Mouse (Mus musculus) erythroblast, embryonic 14.5 days (primary cell): ENCODE data around the gene Emx2. TPM values are rescaled to one million over a fixed set of nuclear protein-coding genes. Genes with fewer than 3 reads are reported as not detected.

Experiments used
- H3K27me3 ChIP-seq: 2 replicates; pipeline ENCODE4 v1.6.1; 2012; ENCODE audit warnings: inconsistent platforms; ENCODE audit not compliant: control insufficient read depth
- H3K36me3 ChIP-seq: 2 replicates; pipeline ENCODE4 v1.6.1; 2012; ENCODE audit warnings: mild to moderate bottlenecking, inconsistent platforms; ENCODE audit not compliant: control insufficient read depth
- H3K4me1 ChIP-seq: 2 replicates; pipeline ENCODE4 v1.6.1; 2012; ENCODE audit warnings: inconsistent platforms; ENCODE audit not compliant: control insufficient read depth
- H3K4me3 ChIP-seq: replicated peaks from 2 replicates; pipeline ENCODE3; 2012; ENCODE audit warnings: moderate library complexity, mild to moderate bottlenecking, inconsistent platforms
- H3K9me3 ChIP-seq: 2 replicates; pipeline ENCODE4 v1.6.1; 2012; ENCODE audit warnings: low read length, inconsistent platforms, mixed read lengths; ENCODE audit not compliant: control insufficient read depth
- GATA1 ChIP-seq: IDR thresholded peaks from 2 replicates; pipeline ENCODE4 v1.6.1; 2012; ENCODE audit warnings: low read length, inconsistent platforms, mixed read lengths
- TAL1 ChIP-seq: IDR thresholded peaks from 3 replicates; pipeline ENCODE4 v1.6.1; 2012; ENCODE audit warnings: low read length, inconsistent platforms, mixed read lengths
- polyA plus RNA-seq: library from polyadenylated mRNA; stranded (reverse); fragments of >175 nt; gene quantifications from 2 replicates; pipeline ENCODE4 v1.2.3, GENCODE M21; 2012

Gene Emx2
- not detected in 2 replicates for polyA plus RNA-seq

DNA sequence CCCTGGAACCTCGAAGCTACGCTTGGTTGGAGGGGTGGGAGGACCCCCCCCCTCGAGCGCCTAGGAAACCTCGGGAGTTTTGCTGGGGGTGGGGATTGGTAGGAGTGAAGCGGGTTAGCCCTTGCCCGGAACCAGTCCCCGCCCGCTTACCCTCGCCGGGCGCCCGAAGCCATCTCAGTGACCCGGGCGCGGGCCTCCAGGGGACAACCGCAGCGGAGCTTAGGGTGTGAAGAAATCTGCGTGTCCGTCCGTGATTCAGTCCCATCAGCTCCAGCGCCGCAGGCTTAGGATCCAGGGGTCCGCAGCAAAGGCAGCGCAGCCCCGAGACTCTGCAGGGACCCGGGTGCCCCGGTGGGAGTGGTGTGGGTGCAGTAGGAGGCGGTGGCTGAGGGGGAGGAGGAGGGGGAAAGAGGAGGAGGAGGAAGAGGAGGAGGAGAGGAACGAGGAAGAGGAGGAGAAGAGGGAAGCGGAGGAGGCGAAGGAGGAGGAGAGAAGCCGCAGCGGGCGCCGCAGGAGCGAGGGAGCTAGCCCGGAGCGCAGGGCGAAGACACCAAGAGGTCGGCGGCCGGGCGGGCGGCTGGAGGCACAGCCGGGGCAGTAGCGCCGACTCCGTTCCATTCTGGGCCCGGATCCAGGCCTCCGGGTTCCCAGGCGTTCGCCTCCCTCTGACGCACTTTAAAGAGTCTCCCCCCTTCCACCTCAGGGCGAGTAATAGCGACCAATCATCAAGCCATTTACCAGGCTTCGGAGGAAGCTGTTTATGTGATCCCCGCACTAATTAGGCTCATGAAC lies at the start of gene Emx2:
Emx2 (plus strand) TSS at position 422 of the 792 bp plus-strand sequence.
- TF ChIP-seq GATA1 (no peak), TAL1 (no peak)
- Histone ChIP-seq H3K9me3 (peaks cover 2% of the 10 kb centered on the region; the same call in 1 of the 2 replicates), H3K4me3 (no peak within 1 kb of the TSS), H3K27me3 (peaks cover 100% of the 10 kb centered on the region), H3K4me1 (no peaks in the 10 kb centered on the region), H3K36me3 (no peaks in the 10 kb centered on the region)

DNA sequence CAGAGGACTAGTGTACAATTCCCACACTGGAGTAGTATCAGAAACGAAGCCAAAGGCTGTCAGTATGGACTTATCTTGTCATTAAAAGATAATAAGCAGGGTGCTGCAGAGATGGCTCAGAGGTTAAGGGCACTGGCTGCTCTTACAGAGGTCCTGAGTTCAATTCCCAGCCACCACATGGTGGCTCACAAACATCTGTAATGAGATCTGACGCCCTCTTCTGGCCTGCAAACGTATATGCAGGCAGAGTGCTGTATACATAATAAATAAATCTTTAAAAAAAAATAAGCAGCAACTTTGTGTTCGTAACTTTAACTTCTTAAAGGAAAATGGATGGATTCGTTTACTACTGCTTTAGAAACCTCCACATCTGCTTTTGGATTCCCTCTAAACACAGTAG lies 44.0 kb upstream of the Emx2 start:
- peaks cover 3% of the 10 kb centered on the region for H3K27me3 ChIP-seq
- H3K36me3 ChIP-seq: no peaks in the 10 kb centered on the region
- no peaks in the 10 kb centered on the region for H3K9me3 ChIP-seq
- no peak for TF ChIP-seq TAL1
- TF ChIP-seq GATA1: no peak
- no peak overlapping the region for H3K4me3 ChIP-seq
- H3K4me1 ChIP-seq: no peaks in the 10 kb centered on the region

DNA sequence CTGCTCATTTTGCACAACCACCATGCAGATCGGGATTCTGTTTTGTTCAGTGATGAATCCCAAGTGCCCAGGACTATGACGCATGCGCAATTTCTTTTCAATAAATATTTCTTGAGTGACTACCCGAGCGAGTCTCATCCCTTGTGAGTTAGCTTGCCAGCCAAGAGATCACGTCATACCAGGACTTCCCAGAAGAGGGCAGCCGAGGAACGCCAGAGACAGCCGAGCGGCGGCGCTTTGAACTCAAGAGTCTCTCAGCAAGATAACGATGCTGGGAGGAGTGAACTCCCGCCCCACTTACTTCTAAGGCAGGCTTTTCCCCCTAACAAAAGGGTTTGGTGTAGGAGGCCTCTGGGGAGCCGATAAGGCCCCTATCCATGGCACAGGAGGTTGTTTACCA lies 40.1 kb upstream of the Emx2 start:
- Histone ChIP-seq H3K9me3 (no peaks in the 10 kb centered on the region), H3K36me3 (no peaks in the 10 kb centered on the region), H3K4me3 (no peak overlapping the region), H3K27me3 (peaks cover 6% of the 10 kb centered on the region; the same call in 1 of the 2 replicates), H3K4me1 (no peaks in the 10 kb centered on the region)
- no peak for TF ChIP-seq GATA1
- TF ChIP-seq TAL1: no peak

DNA sequence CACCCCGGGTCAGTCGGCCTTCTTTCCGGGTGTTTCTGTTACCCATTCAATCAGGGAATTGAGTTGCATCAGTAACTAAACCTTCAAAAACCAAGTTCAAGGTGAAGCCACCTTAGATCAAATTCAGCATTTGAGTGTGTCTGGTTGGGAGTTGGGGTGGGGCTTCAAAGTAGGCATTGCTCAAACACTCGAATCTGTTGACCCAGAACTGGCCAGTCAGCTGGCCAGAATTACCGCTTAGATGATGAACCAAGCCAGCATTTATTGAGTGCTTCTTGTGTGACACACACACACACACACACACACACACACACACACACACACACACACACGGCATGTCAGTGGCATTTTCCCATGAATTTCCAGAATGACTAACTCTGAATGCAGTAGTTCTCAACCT lies 39.5 kb upstream of the Emx2 start:
- H3K9me3 ChIP-seq: no peaks in the 10 kb centered on the region
- H3K36me3 ChIP-seq: no peaks in the 10 kb centered on the region
- no peak for TF ChIP-seq GATA1
- TF ChIP-seq TAL1: no peak
- no peak overlapping the region for H3K4me3 ChIP-seq
- H3K4me1 ChIP-seq: no peaks in the 10 kb centered on the region
- H3K27me3 ChIP-seq: peaks cover 6% of the 10 kb centered on the region; the same call in 1 of the 2 replicates

DNA sequence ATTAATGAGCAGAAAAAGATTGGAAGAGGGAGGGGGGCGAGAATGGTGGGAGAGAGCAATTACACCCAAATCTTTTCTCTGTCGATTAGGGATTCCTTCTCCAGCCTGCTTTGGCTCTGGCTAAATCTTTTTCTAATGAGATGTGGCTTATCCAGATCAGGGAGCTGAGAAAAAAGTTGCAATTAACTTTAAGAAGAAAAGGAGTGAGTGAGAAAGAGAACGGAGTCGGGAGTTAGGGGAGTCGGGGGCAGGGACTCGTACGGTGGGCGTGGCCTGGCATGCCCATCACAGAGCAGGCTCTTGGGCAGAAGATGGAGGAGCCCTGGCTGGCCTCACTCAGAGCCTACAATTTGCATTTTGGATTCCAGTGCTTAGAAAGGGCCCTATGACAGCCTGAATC lies 35.8 kb upstream of the Emx2 start:
- H3K4me3 ChIP-seq: no peak overlapping the region
- no peaks in the 10 kb centered on the region for H3K9me3 ChIP-seq
- H3K27me3 ChIP-seq: peaks cover 6% of the 10 kb centered on the region; the same call in 1 of the 2 replicates

DNA sequence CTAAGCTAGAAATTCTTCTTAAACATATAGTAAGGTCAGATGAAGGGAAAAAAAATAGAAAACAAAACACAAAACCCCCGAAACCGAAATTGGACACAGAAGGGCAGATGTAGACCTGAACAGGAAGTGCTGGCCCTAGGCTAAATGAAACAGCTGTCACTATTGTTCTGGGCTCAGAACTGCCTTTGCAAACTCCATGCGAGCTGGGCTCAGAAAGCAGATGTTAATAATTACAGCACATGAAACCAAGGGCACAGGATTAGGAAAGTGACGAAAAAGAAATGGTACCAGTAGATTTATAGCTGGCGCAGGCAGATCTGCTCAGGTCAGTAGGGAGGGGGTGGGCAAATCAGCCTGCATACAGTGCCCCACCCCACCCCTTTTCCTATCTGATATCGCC lies 34.5 kb upstream of the Emx2 start:
- peaks cover 5% of the 10 kb centered on the region for H3K9me3 ChIP-seq
- H3K27me3 ChIP-seq: peaks cover 2% of the 10 kb centered on the region; the same call in 1 of the 2 replicates
- no peaks in the 10 kb centered on the region for H3K36me3 ChIP-seq
- no peak overlapping the region for H3K4me3 ChIP-seq
- TF ChIP-seq GATA1 (no peak), TAL1 (no peak)
- H3K4me1 ChIP-seq: no peaks in the 10 kb centered on the region; the same call in 1 of the 2 replicates

More for the DNA sequence above, 35.8 kb upstream of the Emx2 start:
- Histone ChIP-seq H3K4me1 (no peaks in the 10 kb centered on the region; the same call in 1 of the 2 replicates), H3K36me3 (no peaks in the 10 kb centered on the region)
- TF ChIP-seq GATA1 (no peak), TAL1 (no peak)

DNA sequence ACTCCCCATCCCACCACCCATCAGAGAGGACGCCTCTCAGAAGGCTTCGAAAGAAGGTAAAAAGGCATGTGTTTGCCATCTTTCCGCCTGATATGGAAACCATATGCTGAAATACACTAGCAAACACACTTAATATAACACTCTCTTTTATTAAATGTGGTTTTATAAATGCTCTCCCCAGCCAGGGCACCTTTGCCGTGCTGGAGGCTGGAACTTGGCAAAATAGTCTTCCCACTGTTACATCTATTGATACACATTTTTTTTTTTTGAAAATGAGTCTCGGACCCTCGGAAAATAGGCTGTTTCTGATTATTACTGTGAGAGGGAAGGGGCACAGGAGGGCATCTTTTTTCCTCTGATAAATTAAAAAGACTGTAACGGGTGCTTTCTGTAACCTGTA lies 33.2 kb upstream of the Emx2 start:
- no peaks in the 10 kb centered on the region for H3K36me3 ChIP-seq
- TF ChIP-seq TAL1: no peak
- TF ChIP-seq GATA1: no peak
- H3K4me1 ChIP-seq: no peaks in the 10 kb centered on the region; the same call in 1 of the 2 replicates
- peaks cover 2% of the 10 kb centered on the region; the same call in 1 of the 2 replicates for H3K27me3 ChIP-seq
- no peak overlapping the region for H3K4me3 ChIP-seq
- peaks cover 5% of the 10 kb centered on the region for H3K9me3 ChIP-seq

DNA sequence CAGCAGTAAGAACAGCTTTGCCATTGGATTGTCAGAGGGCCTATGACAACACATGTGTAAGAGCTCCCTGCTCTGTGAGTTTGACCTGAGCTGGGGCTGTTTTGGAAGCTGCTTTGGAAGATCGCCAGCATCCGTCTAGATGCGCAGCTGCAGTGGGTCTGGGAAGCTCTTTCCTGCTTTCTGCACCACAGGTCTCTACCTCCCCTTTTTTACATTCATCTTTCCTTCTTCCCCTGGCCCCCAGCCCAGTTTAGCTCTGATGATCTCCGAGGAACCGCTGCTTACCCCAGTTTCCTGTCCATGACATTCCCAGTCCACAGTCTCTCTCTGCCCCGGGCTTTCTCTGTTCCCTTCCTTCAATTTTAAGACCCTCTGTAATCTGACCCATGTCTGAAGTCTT lies 25.9 kb upstream of the Emx2 start:
- H3K4me1 ChIP-seq: no peaks in the 10 kb centered on the region
- TF ChIP-seq TAL1 (no peak), GATA1 (no peak)
- H3K9me3 ChIP-seq: peaks cover 5% of the 10 kb centered on the region
- H3K27me3 ChIP-seq: peaks cover 3% of the 10 kb centered on the region
- no peak overlapping the region for H3K4me3 ChIP-seq
- no peaks in the 10 kb centered on the region for H3K36me3 ChIP-seq

DNA sequence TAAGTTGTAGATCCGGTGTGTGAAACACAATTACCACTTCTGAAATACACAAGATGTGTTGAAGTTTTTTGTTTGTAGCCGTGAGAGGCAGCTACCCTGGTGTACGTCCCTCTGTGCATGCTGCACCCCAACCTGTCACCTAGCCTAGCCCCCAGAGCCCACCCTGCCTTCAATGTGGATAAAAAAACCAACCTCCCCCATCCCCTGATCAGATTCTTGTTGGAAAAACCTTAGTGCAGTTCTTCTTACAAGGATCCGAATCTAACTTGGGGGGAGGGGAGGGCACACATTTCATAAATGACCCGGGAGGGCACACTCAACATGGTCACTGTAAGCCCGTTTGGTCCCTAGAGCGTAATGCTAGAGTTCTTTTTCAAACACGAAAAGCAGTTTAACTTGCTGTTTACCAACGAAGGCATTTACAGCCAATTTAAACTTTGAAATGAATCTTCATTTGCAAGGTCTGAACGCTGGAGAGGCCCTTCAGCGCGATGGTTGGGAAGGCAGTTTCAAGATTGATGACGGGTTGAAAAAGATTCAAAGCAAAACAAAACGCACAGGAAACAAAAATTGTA lies 7.5 kb upstream of the Emx2 start:
- TF ChIP-seq GATA1: no peak
- TF ChIP-seq TAL1: no peak
- H3K4me1 ChIP-seq: no peaks in the 10 kb centered on the region
- no peaks in the 10 kb centered on the region for H3K36me3 ChIP-seq
- no peak overlapping the region for H3K4me3 ChIP-seq
- no peaks in the 10 kb centered on the region for H3K9me3 ChIP-seq
- peaks cover 74% of the 10 kb centered on the region for H3K27me3 ChIP-seq
